Mouse (Mus musculus) spleen, adult 2 months (tissue): ENCODE results near the gene Insig1.

Experiments used
- CTCF ChIP-seq: fragments of 200-500 bp; IDR thresholded peaks from 2 replicates; pipeline ENCODE4 v1.5.1; 2011; ENCODE audit warnings: mild to moderate bottlenecking, inconsistent platforms; ENCODE audit not compliant: insufficient read depth, insufficient read length, insufficient replicate concordance; ENCODE audit errors: extremely low read depth
- POLR2A ChIP-seq: fragments of 200-500 bp; IDR thresholded peaks from 2 replicates; pipeline ENCODE4 v1.6.1; 2011; ENCODE audit warnings: low read depth, low read length, inconsistent platforms

GRCm38 (mm10) chr5:28033826-28034225 is 37.3 kb upstream of the Insig1 start:
- no peak for TF ChIP-seq CTCF
- TF ChIP-seq POLR2A, result no peak
